Mouse (Mus musculus) thymus, adult 18-20 months (tissue): Measurements from ENCODE around the gene Dnal4.

Source experiments
- DNase-seq, 2 experiments: peaks; one replicate each; pipeline ENCODE4 v3.0.0; 2022; ENCODE audit warnings: mixed read lengths in 2 of 2

The Dnal4 gene

GRCm38 (mm10) chr15:79728731-79729388 lies 48.8 kb downstream of the Dnal4 start:
- DNase-seq, result no peak

DNA sequence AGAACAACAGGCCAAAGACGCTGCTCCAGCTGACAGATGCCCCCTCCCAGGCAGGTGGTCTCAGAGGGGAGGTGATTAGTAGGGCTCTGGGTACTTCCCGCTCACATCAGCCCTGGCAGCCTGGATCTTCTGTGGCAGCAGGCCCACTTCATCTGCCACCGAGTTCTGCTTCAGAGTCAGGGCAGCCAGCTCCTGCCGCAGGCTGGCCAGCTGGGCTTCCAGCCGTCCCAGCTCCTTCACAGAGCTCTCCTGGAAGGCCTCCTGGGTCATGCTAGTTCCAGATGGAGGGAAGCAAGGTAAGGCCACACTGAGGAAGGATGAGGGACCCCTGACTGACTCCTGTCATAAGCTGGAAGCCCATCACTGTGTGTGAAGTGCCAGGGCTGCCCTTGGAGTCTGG lies 49.3 kb downstream of the Dnal4 start:
- no peak for DNase-seq

- no peak for DNase-seq
Observed at GRCm38 (mm10) chr15:79727840-79728239, 49.8 kb downstream of the Dnal4 start.

DNA sequence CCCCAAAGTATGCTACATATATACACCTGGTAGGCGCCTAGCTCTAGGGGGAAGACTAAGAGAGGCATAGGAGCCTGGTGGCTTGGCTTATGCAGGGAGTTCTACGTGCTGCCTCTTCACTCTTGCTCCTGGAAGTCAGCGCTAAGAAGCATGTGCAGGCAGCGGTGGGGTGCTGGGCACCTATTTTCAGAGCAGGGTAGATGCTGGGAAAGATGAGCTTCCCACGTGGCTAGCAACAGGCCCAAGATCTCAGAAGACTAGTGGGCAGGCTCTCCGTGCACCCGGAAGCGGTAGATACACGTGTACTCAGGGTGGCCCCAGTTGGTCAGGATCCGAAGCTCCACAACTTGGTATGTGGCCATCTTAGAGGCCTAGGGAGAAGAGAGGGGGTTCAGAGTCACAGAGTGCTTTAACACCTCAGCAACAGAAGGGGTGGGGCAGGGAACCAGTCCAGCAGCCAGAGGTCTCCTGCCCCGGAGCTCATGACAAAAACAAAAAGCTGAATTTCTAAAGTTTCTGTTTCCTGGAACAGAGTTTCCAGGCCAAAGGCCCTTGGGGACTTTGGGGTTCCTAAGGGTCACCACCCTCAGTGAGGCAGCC lies 52.4 kb downstream of the Dnal4 start:
- DNase-seq, result no peak

DNA sequence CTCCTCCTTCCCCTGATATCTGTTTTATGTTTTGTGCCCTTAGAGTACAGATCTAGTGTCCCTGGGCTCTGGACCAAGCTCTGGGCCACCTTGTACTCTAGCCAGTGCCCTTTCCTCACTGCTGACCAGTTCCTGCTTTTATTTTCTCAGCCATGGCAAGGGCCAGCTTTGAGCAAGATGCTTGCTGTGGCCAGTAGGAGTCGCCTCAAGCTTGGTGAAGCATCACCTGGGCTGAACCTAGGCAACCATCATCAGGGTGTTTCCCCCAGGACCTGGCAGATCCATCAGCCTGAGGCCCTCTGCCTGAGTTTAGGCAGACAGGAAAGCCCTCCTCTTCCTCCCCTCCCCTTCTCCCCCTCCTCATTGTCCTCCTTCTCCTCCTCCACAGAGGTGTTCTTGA lies 54.2 kb downstream of the Dnal4 start:
- DNase-seq, result peak in 1 of 2 experiments; percentile 30

DNA sequence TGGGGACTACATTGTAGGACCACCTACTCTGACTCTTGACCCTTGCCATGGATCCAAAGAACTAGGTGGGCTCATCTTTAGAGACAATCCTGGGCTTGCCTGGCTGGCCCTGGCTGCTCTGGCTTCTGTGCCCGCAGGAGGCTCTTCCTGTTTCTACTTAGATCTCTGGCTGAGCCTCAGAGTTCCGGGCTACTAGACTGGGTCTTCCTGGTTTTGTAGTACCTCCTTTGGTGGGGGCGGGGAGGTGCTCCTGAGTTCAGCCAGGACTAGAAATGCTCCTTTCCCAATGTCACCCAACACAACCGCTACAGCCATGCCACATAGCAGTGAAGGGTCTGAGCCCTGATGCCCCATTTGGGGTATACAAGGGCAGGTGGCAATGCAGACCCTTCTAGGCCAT lies 56.9 kb downstream of the Dnal4 start:
- DNase-seq, result no peak

GRCm38 (mm10) chr15:79720267-79720666 lies 57.4 kb downstream of the Dnal4 start:
- no peak for DNase-seq

- DNase-seq, result no peak
Observed at GRCm38 (mm10) chr15:79716710-79717109, 60.9 kb downstream of the Dnal4 start.

DNA sequence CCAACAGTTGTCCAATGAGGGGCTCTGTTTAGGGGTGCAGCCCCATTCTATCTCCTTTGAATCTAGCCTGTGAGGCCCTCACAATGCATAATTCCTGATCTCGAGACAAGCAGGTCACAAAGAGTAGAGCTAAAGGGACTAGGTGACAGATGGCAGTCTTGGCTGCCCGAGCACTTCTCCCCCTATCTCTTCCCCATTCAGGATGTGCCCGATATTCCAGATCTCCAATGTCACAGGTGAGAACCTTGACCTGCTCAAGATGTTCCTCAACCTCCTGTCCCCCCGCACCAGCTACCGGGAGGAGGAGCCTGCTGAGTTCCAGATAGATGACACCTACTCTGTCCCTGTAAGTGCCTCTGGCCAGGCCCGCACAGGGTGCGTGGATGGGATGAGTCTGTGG lies 62.0 kb downstream of the Dnal4 start:
- DNase-seq, result no peak
